Mouse (Mus musculus) left cerebral cortex, adult 2 months (tissue): Measurements from ENCODE around the gene Krt34. TPM values are rescaled to one million over a fixed set of nuclear protein-coding genes. Genes with fewer than 3 reads are reported as not detected.

Experiments used
- DNase-seq, 2 experiments: peaks; one replicate each; pipeline ENCODE4 v3.0.0; 2021 to 2022; ENCODE audit warnings: low spot score in 2 of 2, mixed read lengths in 1 of 2; ENCODE audit errors: extremely low spot score in 1 of 2
- H3K27ac ChIP-seq: fragments of 200-600 bp; 2 replicates; pipeline ENCODE4 v1.8.1; 2022
- H3K4me3 ChIP-seq: fragments of 200-600 bp; 2 replicates; pipeline ENCODE4 v1.8.1; 2022
- CTCF ChIP-seq: fragments of 200-600 bp; IDR thresholded peaks from 2 replicates; pipeline ENCODE4 v1.8.1; 2022; ENCODE audit warnings: antibody characterized with exemption, mild to moderate bottlenecking, moderate library complexity
- intact Hi-C: fragments of 180-260 bp; cut with DNase I; formaldehyde crosslinking; loops from one replicate; pipeline ENCODE4 v1.15.1; 2025
- long read RNA-seq, 2 experiments: library from polyadenylated mRNA; stranded (forward); transcript quantifications; one replicate each; pipeline ENCODE4 v2.0.0; 2021; ENCODE audit warnings: borderline mapping rate in 2 of 2
- total RNA-seq, 2 experiments: library from RNA; stranded (reverse); gene quantifications; 2 replicates each; pipeline ENCODE4 v1.2.3; 2021

The Krt34 gene
- not detected for total RNA-seq
- long read RNA-seq, experiment 1: 0 reads
- long read RNA-seq, experiment 2: 0 reads

- no peak for TF ChIP-seq CTCF
- H3K27ac ChIP-seq: no peak within 1 kb of the TSS
- DNase-seq: no peak
- intact Hi-C loops: no loop called here
- H3K4me3 ChIP-seq: no peak within 1 kb of the TSS
Measured at GRCm38 (mm10) chr11:100041454-100041853, at the start of gene Krt34. Krt34 (minus strand) TSS chr11:100041554.

GRCm38 (mm10) chr11:100088378-100089025, 47.1 kb upstream of the Krt34 start:
- TF ChIP-seq CTCF: no peak

GRCm38 (mm10) chr11:100087861-100088260, 46.5 kb upstream of the Krt34 start, which contains the start of gene Krt32:
Krt32 (minus strand) TSS chr11:100088226.
- Histone ChIP-seq H3K27ac (no peak within 1 kb of the TSS; the same call in 1 of the 2 replicates), H3K4me3 (no peak within 1 kb of the TSS)
- no peak for TF ChIP-seq CTCF
- intact Hi-C loops: no loop called here
- no peak for DNase-seq

More at GRCm38 (mm10) chr11:100088378-100089025, 47.1 kb upstream of the Krt34 start:
- DNase-seq: no peak
- intact Hi-C loops: no loop called here
- Histone ChIP-seq H3K4me3 (no peak overlapping the region), H3K27ac (no peak overlapping the region; the same call in 1 of the 2 replicates)

GRCm38 (mm10) chr11:100073873-100074272, 32.5 kb upstream of the Krt34 start:
- intact Hi-C loops: no loop called here
- no peak overlapping the region for H3K4me3 ChIP-seq
- DNase-seq: no peak
- H3K27ac ChIP-seq: no peak overlapping the region
- TF ChIP-seq CTCF: no peak

GRCm38 (mm10) chr11:100067293-100068036, 26.1 kb upstream of the Krt34 start:
- Histone ChIP-seq H3K27ac (no peak overlapping the region), H3K4me3 (no peak overlapping the region)
- no peak for TF ChIP-seq CTCF
- no peak for DNase-seq
- intact Hi-C loops: no loop called here

GRCm38 (mm10) chr11:100066236-100067010, 25.1 kb upstream of the Krt34 start:
- intact Hi-C loops: no loop called here
- TF ChIP-seq CTCF: no peak
- no peak overlapping the region for H3K27ac ChIP-seq
- DNase-seq: no peak
- H3K4me3 ChIP-seq: no peak overlapping the region

GRCm38 (mm10) chr11:100058875-100059274, 17.5 kb upstream of the Krt34 start:
- no peak overlapping the region for H3K27ac ChIP-seq
- TF ChIP-seq CTCF: no peak; the same call in none of the 2 replicates
- DNase-seq: no peak
- intact Hi-C loops: no loop called here
- H3K4me3 ChIP-seq: no peak overlapping the region

- no peak overlapping the region for H3K4me3 ChIP-seq
- intact Hi-C loops: no loop called here
- no peak for TF ChIP-seq CTCF
- H3K27ac ChIP-seq: no peak overlapping the region
- no peak for DNase-seq
Measured at GRCm38 (mm10) chr11:100055686-100056655, 14.6 kb upstream of the Krt34 start.

GRCm38 (mm10) chr11:100050451-100050850, 9.1 kb upstream of the Krt34 start, which contains the start of gene Krt31:
Krt31 (minus strand) TSS chr11:100050551.
- H3K27ac ChIP-seq: no peak within 1 kb of the TSS
- DNase-seq: no peak
- no peak for TF ChIP-seq CTCF
- H3K4me3 ChIP-seq: no peak within 1 kb of the TSS
- intact Hi-C loops: no loop called here

- intact Hi-C loops: no loop called here
- H3K27ac ChIP-seq: no peak overlapping the region
- DNase-seq: no peak
- TF ChIP-seq CTCF: no peak
- no peak overlapping the region for H3K4me3 ChIP-seq
Measured at GRCm38 (mm10) chr11:100047193-100047592, 5.8 kb upstream of the Krt34 start.
